Mouse (Mus musculus) cortical plate, adult 2 months (tissue): ENCODE measurements around the gene Sdhaf1.

Experiments
- CTCF ChIP-seq: fragments of 200-500 bp; IDR thresholded peaks from 2 replicates; pipeline ENCODE4 v1.5.1; 2011; ENCODE audit warnings: mild to moderate bottlenecking, control low read depth, low read length; ENCODE audit not compliant: insufficient read depth; ENCODE audit errors: extremely low read depth
- POLR2A ChIP-seq: fragments of 200-500 bp; IDR thresholded peaks from 2 replicates; pipeline ENCODE4 v1.6.1; 2011; ENCODE audit warnings: mild to moderate bottlenecking, low read length, control low read depth; ENCODE audit not compliant: insufficient read depth; ENCODE audit errors: extremely low read depth

DNA sequence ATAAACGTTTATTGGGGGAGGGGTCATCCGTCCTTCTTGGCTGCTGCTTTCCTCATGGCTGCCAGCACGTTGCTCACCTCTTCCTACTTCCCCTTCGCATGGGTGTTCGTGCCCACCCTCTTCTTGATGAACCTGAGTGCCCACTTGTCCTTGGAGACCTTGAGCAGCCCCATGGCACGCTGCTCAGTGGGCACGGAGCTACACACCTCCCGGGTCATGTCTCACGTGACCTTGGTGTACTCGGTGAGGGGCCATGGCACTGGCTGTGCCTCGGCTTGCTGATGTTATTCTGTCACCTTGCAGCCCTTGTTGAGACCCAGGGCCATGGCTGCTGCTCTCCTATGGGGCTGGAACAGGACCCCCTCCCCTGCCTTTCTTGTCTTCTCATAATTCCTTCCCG is 13.6 kb downstream of the Sdhaf1 start:
- TF ChIP-seq CTCF (no peak), POLR2A (no peak)
